ENCODE assay signal across 20 mouse cellular contexts in the genomic region with DNA sequence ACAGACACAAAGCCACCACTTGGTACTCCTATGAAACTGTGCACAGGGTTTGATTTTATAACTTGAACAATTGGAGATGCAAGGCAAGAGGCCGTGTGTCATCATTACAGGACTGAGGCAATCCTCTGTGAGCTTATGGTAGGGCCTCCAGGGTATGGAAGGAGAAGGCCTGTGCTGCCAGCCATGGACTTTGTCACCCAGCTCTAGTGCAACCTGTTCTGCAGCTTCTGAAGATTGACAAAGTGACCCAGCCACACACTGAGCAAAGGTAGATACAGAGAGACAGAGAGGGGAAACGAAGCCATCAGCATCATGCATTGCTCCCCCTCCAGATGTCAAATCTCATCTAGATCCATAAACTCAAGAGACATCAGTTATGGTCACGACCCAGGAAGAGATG.
"Had no signal": no experiment of that assay in that cellular context is flagged by ENCODE, and none has a peak within 500 bp of the region (broad histone marks: within the 10 kb centered on the region; RNA-seq: fewer than 3 reads in every experiment).

No protein-coding gene starts in this region.

- ATAC-seq: inflammation-experienced regulatory T-cells, adult 6 months; liver, embryonic 12.5 days; lung, postnatal 0 days; midbrain, embryonic 15.5 days had no signal

- H3K27ac ChIP-seq: kidney, postnatal 0 days; layer of hippocampus, adult 2 months; limb, embryonic 10.5 days; limb, embryonic 13.5 days; liver, embryonic 12.5 days; liver, embryonic 15.5 days; macrophage; midbrain, embryonic 12.5 days; midbrain, embryonic 15.5 days; neural tube, embryonic 13.5 days had no signal

- H3K4me2 ChIP-seq: limb, embryonic 13.5 days; liver, embryonic 12.5 days; liver, embryonic 15.5 days; lung, embryonic 14.5 days; midbrain, embryonic 12.5 days; midbrain, embryonic 15.5 days; neural tube, embryonic 13.5 days had no signal

- H3K4me1 ChIP-seq: limb, embryonic 10.5 days; limb, embryonic 13.5 days; liver, embryonic 12.5 days; liver, embryonic 15.5 days; midbrain, embryonic 12.5 days; midbrain, embryonic 15.5 days; neural tube, embryonic 13.5 days had no signal

- DNase-seq: kidney, adult 2 months; kidney, postnatal 25 days; layer of hippocampus, adult 9-11 months; liver; lung, embryonic 14.5 days; retina, postnatal 1 day; right cerebral cortex, postnatal 4 days; thymus, postnatal 25 days had no signal

- H3K27me3 ChIP-seq: limb, embryonic 13.5 days; liver, embryonic 12.5 days; liver, embryonic 15.5 days; midbrain, embryonic 12.5 days; midbrain, embryonic 15.5 days; neural tube, embryonic 13.5 days had no signal

- H3K9ac ChIP-seq: limb, embryonic 13.5 days; liver, embryonic 12.5 days; liver, embryonic 15.5 days; lung, embryonic 14.5 days; midbrain, embryonic 12.5 days; midbrain, embryonic 15.5 days; neural tube, embryonic 13.5 days had no signal

- H3K9me3 ChIP-seq: limb, embryonic 10.5 days; liver, embryonic 12.5 days; liver, embryonic 15.5 days; midbrain, embryonic 12.5 days; midbrain, embryonic 15.5 days had no signal

- H3K36me3 ChIP-seq: limb, embryonic 10.5 days; limb, embryonic 13.5 days; midbrain, embryonic 15.5 days had no signal

- H3K4me3 ChIP-seq: layer of hippocampus, adult 2 months; limb, embryonic 10.5 days; limb, embryonic 13.5 days; liver, embryonic 12.5 days; liver, embryonic 15.5 days; midbrain, embryonic 12.5 days; midbrain, embryonic 15.5 days; neural tube, embryonic 13.5 days had no signal
